Mouse (Mus musculus) fibroblast of lung, adult 2 months (primary cell): ENCODE data around the gene Bpnt1.

ENCODE experiments used
- DNase-seq: peaks from one replicate; pipeline ENCODE4 v3.0.0-alpha.2; 2011; ENCODE audit warnings: low read depth

The Bpnt1 gene

GRCm38 (mm10) chr1:185405921-185406320 is 74.0 kb downstream of the Bpnt1 start:
- DNase-seq: no peak
